Mouse (Mus musculus): ENCODE measurements around the gene Actrt2.

DNA sequence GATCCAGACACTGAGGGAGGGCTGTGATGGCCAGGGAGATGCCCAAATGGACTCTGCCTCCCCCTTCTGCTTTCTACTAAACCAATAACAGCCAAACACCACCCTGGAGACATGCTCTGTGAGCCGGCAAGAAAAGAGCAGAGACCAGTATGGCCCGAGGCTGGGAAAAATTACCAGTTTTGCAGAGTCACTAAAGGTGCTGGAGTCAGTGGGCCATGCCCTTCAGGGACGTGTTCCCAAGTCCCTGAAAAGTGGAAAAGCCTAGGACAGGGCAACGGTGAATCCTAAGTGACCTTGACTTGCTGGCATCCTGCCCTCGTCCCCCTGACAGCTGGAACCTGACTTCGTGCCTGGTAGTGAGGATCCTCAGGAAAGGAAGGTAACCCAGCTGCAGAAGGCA lies 25.2 kb downstream of the Actrt2 start:
- no peak for TF ChIP-seq CTCF (IDR thresholded peaks at IDR 0.05; ENCODE audit: low read depth)
- no peak for TF ChIP-seq EP300 (IDR thresholded peaks at IDR 0.05; ENCODE audit: low read depth)
